Mouse (Mus musculus): ENCODE measurements around the gene Lsm11. TPM values are rescaled to one million over a fixed set of nuclear protein-coding genes. Genes with fewer than 3 reads are reported as not detected.
A peak's percentile ranks its signal among the peaks of the same experiment; 100 is the strongest.

Gene Lsm11
- polyA plus RNA-seq, 1 experiment from 2014 or later: 1.8 TPM

GRCm38 (mm10) chr11:45938917-45939316 is 5.8 kb downstream of the Lsm11 start:
- TF ChIP-seq EP300 (IDR thresholded peaks at IDR 0.05; ENCODE audit: low read depth) (no peak), CTCF (IDR thresholded peaks at IDR 0.05; ENCODE audit: low read depth) (no peak)
- no peaks in the 10 kb centered on the region for H3K27me3 ChIP-seq (ENCODE audit: insufficient read depth, low read length)
- no peak overlapping the region for H3K4me3 ChIP-seq (ENCODE audit: low read depth, low read length)
- H3K4me1 ChIP-seq (ENCODE audit: insufficient read depth): peaks cover 8% of the 10 kb centered on the region
- no peak overlapping the region for H3K27ac ChIP-seq (ENCODE audit: low read depth)
- DNase-seq (no peak), ATAC-seq (no peak)
- no peak overlapping the region for H3K9ac ChIP-seq (replicated peaks)
- no peaks in the 10 kb centered on the region for H3K9me3 ChIP-seq (ENCODE audit: low read length)
- H3K36me3 ChIP-seq (replicated peaks; ENCODE audit: insufficient read depth, low read length): peaks cover 16% of the 10 kb centered on the region
- H3K4me2 ChIP-seq (ENCODE audit: low read depth, low read length): no peak overlapping the region
- 71% methylated on average over 8 of the region's 8 CpGs for WGBS (ENCODE audit: insufficient replicate concordance)

- no peaks in the 10 kb centered on the region for H3K9me3 ChIP-seq (ENCODE audit: low read length)
- no peaks in the 10 kb centered on the region for H3K4me1 ChIP-seq (ENCODE audit: insufficient read depth)
- TF ChIP-seq EP300 (IDR thresholded peaks at IDR 0.05; ENCODE audit: low read depth): no peak
- no peak for TF ChIP-seq CTCF (IDR thresholded peaks at IDR 0.05; ENCODE audit: low read depth)
- H3K9ac ChIP-seq (replicated peaks): no peak overlapping the region
- 92% methylated on average over 8 of the region's 8 CpGs for WGBS (ENCODE audit: insufficient replicate concordance)
- no peak overlapping the region for H3K27ac ChIP-seq (ENCODE audit: low read depth)
- peaks cover 26% of the 10 kb centered on the region for H3K36me3 ChIP-seq (replicated peaks; ENCODE audit: insufficient read depth, low read length)
- DNase-seq: no peak
- no peaks in the 10 kb centered on the region for H3K27me3 ChIP-seq (ENCODE audit: insufficient read depth, low read length)
- no peak overlapping the region for H3K4me2 ChIP-seq (ENCODE audit: low read depth, low read length)
- H3K4me3 ChIP-seq (ENCODE audit: low read depth, low read length): no peak overlapping the region
- no peak for ATAC-seq
Measured at GRCm38 (mm10) chr11:45937478-45937877, 7.3 kb downstream of the Lsm11 start.

GRCm38 (mm10) chr11:45932771-45933170 is 12.0 kb downstream of the Lsm11 start:
- no peak overlapping the region for H3K27ac ChIP-seq (ENCODE audit: low read depth)
- H3K36me3 ChIP-seq (replicated peaks; ENCODE audit: insufficient read depth, low read length): peaks cover 29% of the 10 kb centered on the region
- H3K4me3 ChIP-seq (ENCODE audit: low read depth, low read length): no peak overlapping the region
- no peaks in the 10 kb centered on the region for H3K9me3 ChIP-seq (ENCODE audit: low read length)
- DNase-seq (no peak), ATAC-seq (no peak)
- TF ChIP-seq EP300 (IDR thresholded peaks at IDR 0.05; ENCODE audit: low read depth) (no peak), CTCF (IDR thresholded peaks at IDR 0.05; ENCODE audit: low read depth) (no peak)
- no peaks in the 10 kb centered on the region for H3K27me3 ChIP-seq (ENCODE audit: insufficient read depth, low read length)
- H3K9ac ChIP-seq (replicated peaks): no peak overlapping the region
- no peak overlapping the region for H3K4me2 ChIP-seq (ENCODE audit: low read depth, low read length)
- H3K4me1 ChIP-seq (ENCODE audit: insufficient read depth): no peaks in the 10 kb centered on the region
- WGBS (ENCODE audit: insufficient replicate concordance): 87% methylated on average over 10 of the region's 10 CpGs

- Histone ChIP-seq H3K4me1 (ENCODE audit: insufficient read depth) (no peaks in the 10 kb centered on the region), H3K4me2 (ENCODE audit: low read depth, low read length) (no peak overlapping the region), H3K9ac (replicated peaks) (no peak overlapping the region), H3K36me3 (replicated peaks; ENCODE audit: insufficient read depth, low read length) (peaks cover 18% of the 10 kb centered on the region), H3K27ac (ENCODE audit: low read depth) (no peak overlapping the region), H3K9me3 (ENCODE audit: low read length) (no peaks in the 10 kb centered on the region), H3K27me3 (ENCODE audit: insufficient read depth, low read length) (no peaks in the 10 kb centered on the region), H3K4me3 (ENCODE audit: low read depth, low read length) (no peak overlapping the region)
- no peak for TF ChIP-seq EP300 (IDR thresholded peaks at IDR 0.05; ENCODE audit: low read depth)
- no peak for TF ChIP-seq CTCF (IDR thresholded peaks at IDR 0.05; ENCODE audit: low read depth)
- 71% methylated on average over 10 of the region's 10 CpGs for WGBS (ENCODE audit: insufficient replicate concordance)
- DNase-seq: no peak
- no peak for ATAC-seq
Measured at GRCm38 (mm10) chr11:45929541-45929940, 15.2 kb downstream of the Lsm11 start.

- no peaks in the 10 kb centered on the region for H3K27me3 ChIP-seq (ENCODE audit: insufficient read depth, low read length)
- no peak overlapping the region for H3K4me3 ChIP-seq (ENCODE audit: low read depth, low read length)
- no peaks in the 10 kb centered on the region for H3K9me3 ChIP-seq (ENCODE audit: low read length)
- no peak overlapping the region for H3K4me2 ChIP-seq (ENCODE audit: low read depth, low read length)
- H3K27ac ChIP-seq (ENCODE audit: low read depth): no peak overlapping the region
- TF ChIP-seq CTCF (IDR thresholded peaks at IDR 0.05; ENCODE audit: low read depth): no peak
- no peak for TF ChIP-seq EP300 (IDR thresholded peaks at IDR 0.05; ENCODE audit: low read depth)
- no peak overlapping the region for H3K9ac ChIP-seq (replicated peaks)
- ATAC-seq (no peak), DNase-seq (no peak)
- 70% methylated on average over 5 of the region's 5 CpGs for WGBS (ENCODE audit: insufficient replicate concordance)
- peaks cover 3% of the 10 kb centered on the region; the same call in 1 of the 2 replicates for H3K4me1 ChIP-seq (ENCODE audit: insufficient read depth)
- H3K36me3 ChIP-seq (replicated peaks; ENCODE audit: insufficient read depth, low read length): peaks cover 3% of the 10 kb centered on the region
Measured at GRCm38 (mm10) chr11:45927456-45927855, 17.3 kb downstream of the Lsm11 start.

GRCm38 (mm10) chr11:45926640-45927082 is 18.1 kb downstream of the Lsm11 start:
- H3K4me1 ChIP-seq (ENCODE audit: insufficient read depth): peaks cover 4% of the 10 kb centered on the region; the same call in 1 of the 2 replicates
- no peaks in the 10 kb centered on the region for H3K27me3 ChIP-seq (ENCODE audit: insufficient read depth, low read length)
- peaks cover 2% of the 10 kb centered on the region; the same call in 1 of the 2 replicates for H3K36me3 ChIP-seq (replicated peaks; ENCODE audit: insufficient read depth, low read length)
- peak; percentile 89 for ATAC-seq
- H3K4me2 ChIP-seq (ENCODE audit: low read depth, low read length): peak overlapping the region; percentile 75
- H3K9me3 ChIP-seq (ENCODE audit: low read length): no peaks in the 10 kb centered on the region
- DNase-seq: peak; percentile 78
- no peak overlapping the region for H3K27ac ChIP-seq (ENCODE audit: low read depth)
- under 1% methylated on average over 9 of the region's 9 CpGs for WGBS (ENCODE audit: insufficient replicate concordance)
- 0 out of 2 replicates have a peak overlapping the region, but pooled peaks have one; percentile 47 for H3K9ac ChIP-seq (replicated peaks)
- TF ChIP-seq EP300 (IDR thresholded peaks at IDR 0.05; ENCODE audit: low read depth) (no peak), CTCF (IDR thresholded peaks at IDR 0.05; ENCODE audit: low read depth) (peak; percentile 83)
- peak overlapping the region; percentile 50 for H3K4me3 ChIP-seq (ENCODE audit: low read depth, low read length)

Data from liver, postnatal 0 days (tissue).